Comparison of ENCODE assay signal across 31 mouse cellular contexts in the genomic region with DNA sequence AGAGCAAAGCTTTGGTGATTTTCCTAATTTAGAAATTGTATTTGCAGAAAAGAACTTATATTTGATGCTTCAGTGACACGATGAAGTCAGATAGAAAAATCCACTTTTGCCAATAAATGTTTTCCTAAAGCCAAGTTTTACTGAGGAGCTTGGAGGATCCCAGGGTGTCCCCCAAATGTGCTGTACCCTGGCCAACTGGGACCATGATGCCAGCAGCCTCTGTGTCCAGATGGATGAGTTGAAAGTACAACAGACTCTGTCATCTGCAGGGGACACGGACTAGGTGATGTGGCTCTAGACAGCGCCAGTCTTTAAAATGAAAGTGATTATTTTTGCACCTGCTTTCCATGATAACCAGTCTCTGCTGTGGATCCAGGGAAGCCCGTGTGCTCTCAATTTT. TPM values are rescaled to one million over a fixed set of nuclear protein-coding genes. Genes with fewer than 3 reads are reported as not detected.
"Had no signal": no experiment of that assay in that cellular context is flagged by ENCODE, and none has a peak within 500 bp of the region (broad histone marks: within the 10 kb centered on the region; RNA-seq: fewer than 3 reads in every experiment).

No protein-coding gene starts in this region.

- H3K9ac ChIP-seq: heart, embryonic 13.5 days; heart, embryonic 15.5 days; hindbrain, embryonic 13.5 days; hindbrain, embryonic 15.5 days; kidney, embryonic 15.5 days; limb, embryonic 13.5 days; limb, embryonic 15.5 days; liver, embryonic 12.5 days had no signal

- H3K9me3 ChIP-seq: heart, embryonic 13.5 days; heart, embryonic 15.5 days; hindbrain, embryonic 13.5 days; hindbrain, embryonic 15.5 days; kidney, embryonic 15.5 days; limb, embryonic 13.5 days; limb, embryonic 15.5 days; liver, embryonic 12.5 days had no signal

- H3K4me3 ChIP-seq: heart, adult 2 months; heart, embryonic 13.5 days; heart, embryonic 15.5 days; hindbrain, embryonic 13.5 days; hindbrain, embryonic 15.5 days; kidney, embryonic 15.5 days; limb, embryonic 13.5 days; limb, embryonic 15.5 days; liver, embryonic 12.5 days had no signal

- ATAC-seq: hindbrain, postnatal 0 days; intestine, embryonic 16.5 days; liver, embryonic 12.5 days had no signal

- DNase-seq: gastrocnemius, postnatal 14 days; gastrocnemius, postnatal 36 days; heart, adult 11 months; heart, adult 2 months; heart, postnatal 14 days; heart, postnatal 36 days; kidney, adult 11 months; kidney, adult 2 months; kidney, adult 9 months; kidney, postnatal 14 days; kidney, postnatal 36 days; layer of hippocampus, adult 9-11 months; layer of hippocampus, postnatal 36 days; left cerebral cortex, postnatal 4 days had no signal

- H3K4me1 ChIP-seq: heart, embryonic 15.5 days; hindbrain, embryonic 13.5 days; hindbrain, embryonic 15.5 days; kidney, embryonic 15.5 days; liver, embryonic 12.5 days had no signal

- H3K36me3 ChIP-seq: heart, embryonic 15.5 days; hindbrain, embryonic 13.5 days; hindbrain, embryonic 15.5 days; liver, embryonic 12.5 days had no signal

- H3K27me3 ChIP-seq: heart, embryonic 15.5 days; hindbrain, embryonic 13.5 days; hindbrain, embryonic 15.5 days; kidney, embryonic 15.5 days; limb, embryonic 13.5 days; limb, embryonic 15.5 days had no signal

- H3K27ac ChIP-seq: heart, adult 2 months; heart, embryonic 13.5 days; heart, embryonic 15.5 days; hindbrain, embryonic 13.5 days; hindbrain, embryonic 15.5 days; hindbrain, postnatal 0 days; kidney, embryonic 15.5 days; kidney, postnatal 0 days; liver, embryonic 12.5 days had no signal

- H3K4me2 ChIP-seq: heart, embryonic 11.5 days; heart, embryonic 13.5 days; heart, embryonic 15.5 days; hindbrain, embryonic 13.5 days; hindbrain, embryonic 15.5 days; kidney, embryonic 15.5 days; limb, embryonic 13.5 days; limb, embryonic 15.5 days; liver, embryonic 12.5 days had no signal

RNA-seq across cellular contexts. Expression of a gene that starts 20.2 kb away (rescaled TPM):
- total RNA-seq: gastrocnemius, adult 18-20 months; gastrocnemius, adult 8-10 months; gastrocnemius, postnatal 14 days; gastrocnemius, postnatal 36 days; heart, adult 2 months; heart, postnatal 36 days; hematopoietic stem cell, adult 5-6 weeks; liver, adult 2 months had no signal
- polyA plus RNA-seq: heart, embryonic 11.5 days; heart, embryonic 13.5 days; heart, postnatal 0 days; liver, embryonic 12.5 days had no signal
